Mouse (Mus musculus): Measurements from ENCODE around the gene Wdr24. TPM values are rescaled to one million over a fixed set of nuclear protein-coding genes. Genes with fewer than 3 reads are reported as not detected.

The Wdr24 gene
- polyA plus RNA-seq, 1 experiment from 2014 or later: 17.3 TPM

DNA sequence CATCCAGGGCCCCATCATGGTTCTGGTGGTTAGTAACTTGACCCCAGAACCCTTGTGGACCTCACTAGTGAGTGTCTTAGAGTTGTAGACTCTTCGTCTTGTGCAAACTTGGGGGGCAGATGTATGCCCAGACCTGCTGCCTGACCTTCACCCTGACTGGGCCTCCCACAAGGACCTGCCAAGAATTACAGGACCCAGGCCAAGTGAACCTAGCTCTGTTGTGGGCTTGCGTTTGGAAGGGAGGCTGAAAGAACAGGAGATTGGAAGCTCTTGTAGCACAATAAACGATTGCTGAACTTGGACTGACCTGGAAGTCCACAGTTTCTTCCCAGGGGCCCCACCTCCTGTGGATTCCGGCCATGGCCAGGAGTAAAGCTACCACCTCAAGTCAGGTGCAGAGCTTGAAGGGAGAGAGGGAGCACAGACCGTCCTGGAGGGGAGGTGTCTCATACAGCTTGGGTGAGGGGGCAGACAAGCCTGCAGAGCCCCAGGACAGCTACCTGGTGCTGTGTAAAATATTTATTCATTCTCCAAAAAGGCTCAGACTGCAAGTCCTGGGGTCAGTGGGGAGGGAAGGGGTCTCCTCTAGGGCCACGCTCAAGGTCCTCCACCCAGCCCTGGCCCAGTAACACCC is 10.7 kb downstream of the Wdr24 start:
- peak overlapping the region; percentile 97 to 99 for H3K27ac ChIP-seq (replicated peaks in 1 of 2; ENCODE audit: control insufficient read depth in 1 of 2, insufficient read depth in 1 of 2, low read depth in 2 of 2, low read length in 2 of 2)
- 25% methylated on average over 6 of the region's 6 CpGs for WGBS
- H3K4me3 ChIP-seq (ENCODE audit: control insufficient read depth in 1 of 2, insufficient read depth in 1 of 2, low read depth in 1 of 2, low read length in 2 of 2): peak overlapping the region; percentile 57 to 70
- peak overlapping the region; percentile 85 for H3K9ac ChIP-seq (ENCODE audit: low read length)
- peak overlapping the region; percentile 91 for H3K4me2 ChIP-seq (ENCODE audit: low read length)
- H3K27me3 ChIP-seq (ENCODE audit: control insufficient read depth, insufficient read depth, low read length): no peaks in the 10 kb centered on the region
- peaks cover 59% of the 10 kb centered on the region for H3K36me3 ChIP-seq (ENCODE audit: control insufficient read depth, insufficient read depth, low read length)
- peaks cover 32 to 63% of the 10 kb centered on the region in 2 experiments; a peak in 3 of 4 replicates for H3K4me1 ChIP-seq (ENCODE audit: control insufficient read depth in 2 of 2, insufficient read depth in 2 of 2, low read length in 2 of 2)
- ATAC-seq (ENCODE audit: insufficient number of reproducible peaks, insufficient read depth, low FRiP score, low read depth): no peak
- H3K9me3 ChIP-seq (ENCODE audit: control insufficient read depth, low read length): no peaks in the 10 kb centered on the region

- no peaks in the 10 kb centered on the region for H3K9me3 ChIP-seq (ENCODE audit: control insufficient read depth, low read length)
- peak overlapping the region in 1 of 2 experiments; percentile 99; a peak in 2 of 4 replicates for H3K27ac ChIP-seq (replicated peaks in 1 of 2; ENCODE audit: control insufficient read depth in 1 of 2, insufficient read depth in 1 of 2, low read depth in 2 of 2, low read length in 2 of 2)
- H3K4me1 ChIP-seq (ENCODE audit: control insufficient read depth in 2 of 2, insufficient read depth in 2 of 2, low read length in 2 of 2): peaks cover 29 to 58% of the 10 kb centered on the region in 2 experiments; a peak in 3 of 4 replicates
- no peak for ATAC-seq (ENCODE audit: insufficient number of reproducible peaks, insufficient read depth, low FRiP score, low read depth)
- no peaks in the 10 kb centered on the region for H3K27me3 ChIP-seq (ENCODE audit: control insufficient read depth, insufficient read depth, low read length)
- H3K4me3 ChIP-seq (ENCODE audit: control insufficient read depth in 1 of 2, insufficient read depth in 1 of 2, low read depth in 1 of 2, low read length in 2 of 2): peak overlapping the region; percentile 57 to 70; a peak in 3 of 4 replicates
- peak overlapping the region; percentile 91 for H3K4me2 ChIP-seq (ENCODE audit: low read length)
- H3K36me3 ChIP-seq (ENCODE audit: control insufficient read depth, insufficient read depth, low read length): peaks cover 65% of the 10 kb centered on the region
- H3K9ac ChIP-seq (ENCODE audit: low read length): peak overlapping the region; percentile 85
- 86% methylated on average over 12 of the region's 12 CpGs for WGBS
These were observed 11.3 kb downstream of the Wdr24 start for GRCm38 (mm10) chr17:25834595-25835222.

- peak overlapping the region; percentile 91; the same call in 1 of the 2 replicates for H3K4me2 ChIP-seq (ENCODE audit: low read length)
- no peak overlapping the region for H3K4me3 ChIP-seq (ENCODE audit: control insufficient read depth in 1 of 2, insufficient read depth in 1 of 2, low read depth in 1 of 2, low read length in 2 of 2)
- 96% methylated on average over 7 of the region's 7 CpGs for WGBS
- peaks cover 28 to 55% of the 10 kb centered on the region in 2 experiments; a peak in 3 of 4 replicates for H3K4me1 ChIP-seq (ENCODE audit: control insufficient read depth in 2 of 2, insufficient read depth in 2 of 2, low read length in 2 of 2)
- H3K36me3 ChIP-seq (ENCODE audit: control insufficient read depth, insufficient read depth, low read length): peaks cover 65% of the 10 kb centered on the region
- H3K9me3 ChIP-seq (ENCODE audit: control insufficient read depth, low read length): no peaks in the 10 kb centered on the region
- peak overlapping the region; percentile 85 for H3K9ac ChIP-seq (ENCODE audit: low read length)
- no peak for ATAC-seq (ENCODE audit: insufficient number of reproducible peaks, insufficient read depth, low FRiP score, low read depth)
- H3K27me3 ChIP-seq (ENCODE audit: control insufficient read depth, insufficient read depth, low read length): no peaks in the 10 kb centered on the region
- H3K27ac ChIP-seq (replicated peaks in 1 of 2; ENCODE audit: control insufficient read depth in 1 of 2, insufficient read depth in 1 of 2, low read depth in 2 of 2, low read length in 2 of 2): no peak overlapping the region
These were observed 11.9 kb downstream of the Wdr24 start for GRCm38 (mm10) chr17:25835301-25835700.

DNA sequence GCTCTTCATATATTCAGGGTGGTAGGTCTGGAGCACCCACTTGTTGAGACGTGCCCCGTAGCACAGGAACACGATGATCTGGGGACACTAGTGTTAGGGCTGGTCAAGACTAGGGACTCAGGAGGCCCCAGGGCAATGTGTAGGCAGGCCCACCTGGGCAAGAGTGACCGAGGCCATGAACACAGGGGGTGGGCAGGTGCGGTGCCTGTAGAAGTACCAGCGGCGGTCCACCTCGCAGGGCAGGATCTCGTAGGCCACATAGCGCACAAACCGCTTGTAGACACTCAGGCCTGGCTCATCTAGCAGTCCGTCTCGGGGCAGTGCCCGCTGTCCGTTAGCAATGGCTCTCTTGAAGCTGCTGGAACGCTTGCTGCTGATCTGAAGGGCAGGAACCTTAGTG is 12.4 kb downstream of the Wdr24 start:
- ATAC-seq (ENCODE audit: insufficient number of reproducible peaks, insufficient read depth, low FRiP score, low read depth): no peak
- Histone ChIP-seq H3K4me3 (ENCODE audit: control insufficient read depth in 1 of 2, insufficient read depth in 1 of 2, low read depth in 1 of 2, low read length in 2 of 2) (no peak overlapping the region), H3K36me3 (ENCODE audit: control insufficient read depth, insufficient read depth, low read length) (peaks cover 65% of the 10 kb centered on the region), H3K27me3 (ENCODE audit: control insufficient read depth, insufficient read depth, low read length) (no peaks in the 10 kb centered on the region), H3K4me2 (ENCODE audit: low read length) (peak overlapping the region; percentile 90), H3K4me1 (ENCODE audit: control insufficient read depth in 2 of 2, insufficient read depth in 2 of 2, low read length in 2 of 2) (peaks cover 28 to 53% of the 10 kb centered on the region in 2 experiments; a peak in 3 of 4 replicates), H3K9me3 (ENCODE audit: control insufficient read depth, low read length) (no peaks in the 10 kb centered on the region), H3K9ac (ENCODE audit: low read length) (no peak overlapping the region), H3K27ac (replicated peaks in 1 of 2; ENCODE audit: control insufficient read depth in 1 of 2, insufficient read depth in 1 of 2, low read depth in 2 of 2, low read length in 2 of 2) (no peak overlapping the region; a peak in 1 of 4 replicates)
- 91% methylated on average over 16 of the region's 16 CpGs for WGBS

- H3K36me3 ChIP-seq (ENCODE audit: control insufficient read depth, insufficient read depth, low read length): peaks cover 65% of the 10 kb centered on the region
- ATAC-seq (ENCODE audit: insufficient number of reproducible peaks, insufficient read depth, low FRiP score, low read depth): no peak
These were observed 13.1 kb downstream of the Wdr24 start for GRCm38 (mm10) chr17:25836397-25837075.

GRCm38 (mm10) chr17:25837076-25837410 is 13.6 kb downstream of the Wdr24 start, which contains the start of gene Rhbdl1:
Gene Rhbdl1, minus strand, starts transcription at chr17:25837295.
- Histone ChIP-seq H3K9me3 (ENCODE audit: control insufficient read depth, low read length) (no peaks in the 10 kb centered on the region), H3K9ac (ENCODE audit: low read length) (peak within 1 kb of the TSS; percentile 74), H3K4me2 (ENCODE audit: low read length) (peak within 1 kb of the TSS; percentile 90), H3K27ac (replicated peaks in 1 of 2; ENCODE audit: control insufficient read depth in 1 of 2, insufficient read depth in 1 of 2, low read depth in 2 of 2, low read length in 2 of 2) (peak within 1 kb of the TSS; percentile 9 to 77; a peak in 2 of 4 replicates), H3K4me1 (ENCODE audit: control insufficient read depth in 2 of 2, insufficient read depth in 2 of 2, low read length in 2 of 2) (peaks cover 21 to 41% of the 10 kb centered on the region in 2 experiments; a peak in 3 of 4 replicates), H3K4me3 (ENCODE audit: control insufficient read depth in 1 of 2, insufficient read depth in 1 of 2, low read depth in 1 of 2, low read length in 2 of 2) (peak within 1 kb of the TSS; percentile 30 to 42), H3K36me3 (ENCODE audit: control insufficient read depth, insufficient read depth, low read length) (peaks cover 67% of the 10 kb centered on the region), H3K27me3 (ENCODE audit: control insufficient read depth, insufficient read depth, low read length) (no peaks in the 10 kb centered on the region)
- WGBS: 1% methylated on average over 29 of the region's 29 CpGs
- peak; percentile 8; the same call in 1 of the 2 replicates for ATAC-seq (ENCODE audit: insufficient number of reproducible peaks, insufficient read depth, low FRiP score, low read depth)

More at GRCm38 (mm10) chr17:25836397-25837075, 13.1 kb downstream of the Wdr24 start:
- Histone ChIP-seq H3K27ac (replicated peaks in 1 of 2; ENCODE audit: control insufficient read depth in 1 of 2, insufficient read depth in 1 of 2, low read depth in 2 of 2, low read length in 2 of 2) (peak overlapping the region in 1 of 2 experiments; percentile 77; a peak in 2 of 4 replicates), H3K9me3 (ENCODE audit: control insufficient read depth, low read length) (no peaks in the 10 kb centered on the region), H3K9ac (ENCODE audit: low read length) (peak overlapping the region; percentile 74), H3K4me1 (ENCODE audit: control insufficient read depth in 2 of 2, insufficient read depth in 2 of 2, low read length in 2 of 2) (peaks cover 25 to 46% of the 10 kb centered on the region in 2 experiments; a peak in 3 of 4 replicates), H3K27me3 (ENCODE audit: control insufficient read depth, insufficient read depth, low read length) (no peaks in the 10 kb centered on the region), H3K4me3 (ENCODE audit: control insufficient read depth in 1 of 2, insufficient read depth in 1 of 2, low read depth in 1 of 2, low read length in 2 of 2) (peak overlapping the region; percentile 30 to 42), H3K4me2 (ENCODE audit: low read length) (peak overlapping the region; percentile 90)
- 21% methylated on average over 23 of the region's 23 CpGs for WGBS

- Histone ChIP-seq H3K4me1 (ENCODE audit: control insufficient read depth in 2 of 2, insufficient read depth in 2 of 2, low read length in 2 of 2) (peaks cover 21 to 40% of the 10 kb centered on the region in 2 experiments; a peak in 3 of 4 replicates), H3K27me3 (ENCODE audit: control insufficient read depth, insufficient read depth, low read length) (no peaks in the 10 kb centered on the region), H3K4me2 (ENCODE audit: low read length) (peak overlapping the region; percentile 90), H3K9me3 (ENCODE audit: control insufficient read depth, low read length) (no peaks in the 10 kb centered on the region), H3K9ac (ENCODE audit: low read length) (peak overlapping the region; percentile 74), H3K27ac (replicated peaks in 1 of 2; ENCODE audit: control insufficient read depth in 1 of 2, insufficient read depth in 1 of 2, low read depth in 2 of 2, low read length in 2 of 2) (peak overlapping the region in 1 of 2 experiments; percentile 77; a peak in 2 of 4 replicates), H3K4me3 (ENCODE audit: control insufficient read depth in 1 of 2, insufficient read depth in 1 of 2, low read depth in 1 of 2, low read length in 2 of 2) (no peak overlapping the region), H3K36me3 (ENCODE audit: control insufficient read depth, insufficient read depth, low read length) (peaks cover 72% of the 10 kb centered on the region)
- no peak for ATAC-seq (ENCODE audit: insufficient number of reproducible peaks, insufficient read depth, low FRiP score, low read depth)
- WGBS: 25% methylated on average over 3 of the region's 3 CpGs
These were observed 14.1 kb downstream of the Wdr24 start for GRCm38 (mm10) chr17:25837533-25837932.
